Mouse (Mus musculus): ENCODE results near the gene Acap1. TPM values are rescaled to one million over a fixed set of nuclear protein-coding genes. Genes with fewer than 3 reads are reported as not detected.

Gene Acap1
- polyA plus RNA-seq, 1 experiment: 0.13 TPM

- Histone ChIP-seq H3K27ac (ENCODE audit: insufficient read depth, low read length) (no peak overlapping the region), H3K4me3 (ENCODE audit: insufficient read depth, low read length) (no peak overlapping the region), H3K4me1 (ENCODE audit: control insufficient read depth, insufficient read depth, low read length) (peaks cover 4% of the 10 kb centered on the region)
- 0 out of 2 replicates have a peak, but pooled peaks have one; percentile 8 for TF ChIP-seq POLR2A (IDR thresholded peaks at IDR 0.05; ENCODE audit: extremely low read depth, insufficient read depth, low read length)
- no peak for TF ChIP-seq CTCF (IDR thresholded peaks at IDR 0.05; ENCODE audit: extremely low read depth, insufficient read depth, low read length)
Observed at GRCm38 (mm10) chr11:69915667-69916627, 20.6 kb upstream of the Acap1 start.

- Histone ChIP-seq H3K27ac (ENCODE audit: insufficient read depth, low read length) (no peak overlapping the region), H3K4me3 (ENCODE audit: insufficient read depth, low read length) (peak overlapping the region; percentile 81; the same call in 1 of the 2 replicates), H3K4me1 (ENCODE audit: control insufficient read depth, insufficient read depth, low read length) (peaks cover 4% of the 10 kb centered on the region)
- TF ChIP-seq POLR2A (IDR thresholded peaks at IDR 0.05; ENCODE audit: extremely low read depth, insufficient read depth, low read length): no peak
- no peak for TF ChIP-seq CTCF (IDR thresholded peaks at IDR 0.05; ENCODE audit: extremely low read depth, insufficient read depth, low read length)
Observed at GRCm38 (mm10) chr11:69914917-69915430, 19.6 kb upstream of the Acap1 start.

GRCm38 (mm10) chr11:69914372-69914764 is 19.0 kb upstream of the Acap1 start:
- TF ChIP-seq CTCF (IDR thresholded peaks at IDR 0.05; ENCODE audit: extremely low read depth, insufficient read depth, low read length) (no peak), POLR2A (IDR thresholded peaks at IDR 0.05; ENCODE audit: extremely low read depth, insufficient read depth, low read length) (no peak)
- H3K27ac ChIP-seq (ENCODE audit: insufficient read depth, low read length): peak overlapping the region; percentile 38
- peak overlapping the region; percentile 81 for H3K4me3 ChIP-seq (ENCODE audit: insufficient read depth, low read length)
- peaks cover 2% of the 10 kb centered on the region; the same call in 1 of the 2 replicates for H3K4me1 ChIP-seq (ENCODE audit: control insufficient read depth, insufficient read depth, low read length)

GRCm38 (mm10) chr11:69913554-69914371 is 18.4 kb upstream of the Acap1 start, which contains the start of gene Gps2:
TSS of gene Gps2 (plus strand) at chr11:69913888.
- Histone ChIP-seq H3K4me3 (ENCODE audit: insufficient read depth, low read length) (peak within 1 kb of the TSS; percentile 81), H3K4me1 (ENCODE audit: control insufficient read depth, insufficient read depth, low read length) (peaks cover 2% of the 10 kb centered on the region; the same call in 1 of the 2 replicates), H3K27ac (ENCODE audit: insufficient read depth, low read length) (peak within 1 kb of the TSS; percentile 38)
- TF ChIP-seq CTCF (IDR thresholded peaks at IDR 0.05; ENCODE audit: extremely low read depth, insufficient read depth, low read length) (no peak), POLR2A (IDR thresholded peaks at IDR 0.05; ENCODE audit: extremely low read depth, insufficient read depth, low read length) (peak; percentile 40; the same call in 1 of the 2 replicates)

- Histone ChIP-seq H3K27ac (ENCODE audit: insufficient read depth, low read length) (no peak overlapping the region), H3K4me3 (ENCODE audit: insufficient read depth, low read length) (no peak overlapping the region; the same call in 1 of the 2 replicates), H3K4me1 (ENCODE audit: control insufficient read depth, insufficient read depth, low read length) (peaks cover 2% of the 10 kb centered on the region; the same call in 1 of the 2 replicates)
- TF ChIP-seq CTCF (IDR thresholded peaks at IDR 0.05; ENCODE audit: extremely low read depth, insufficient read depth, low read length): no peak
- TF ChIP-seq POLR2A (IDR thresholded peaks at IDR 0.05; ENCODE audit: extremely low read depth, insufficient read depth, low read length): no peak
Observed at GRCm38 (mm10) chr11:69912716-69913530, 17.6 kb upstream of the Acap1 start.

- Histone ChIP-seq H3K27ac (ENCODE audit: insufficient read depth, low read length) (no peak overlapping the region), H3K4me1 (ENCODE audit: control insufficient read depth, insufficient read depth, low read length) (peaks cover 2% of the 10 kb centered on the region; the same call in 1 of the 2 replicates), H3K4me3 (ENCODE audit: insufficient read depth, low read length) (no peak overlapping the region)
- TF ChIP-seq POLR2A (IDR thresholded peaks at IDR 0.05; ENCODE audit: extremely low read depth, insufficient read depth, low read length) (no peak), CTCF (IDR thresholded peaks at IDR 0.05; ENCODE audit: extremely low read depth, insufficient read depth, low read length) (no peak)
Observed at GRCm38 (mm10) chr11:69911701-69912100, 16.4 kb upstream of the Acap1 start.

GRCm38 (mm10) chr11:69910781-69911560 is 15.6 kb upstream of the Acap1 start:
- no peak for TF ChIP-seq POLR2A (IDR thresholded peaks at IDR 0.05; ENCODE audit: extremely low read depth, insufficient read depth, low read length)
- TF ChIP-seq CTCF (IDR thresholded peaks at IDR 0.05; ENCODE audit: extremely low read depth, insufficient read depth, low read length): no peak
- Histone ChIP-seq H3K27ac (ENCODE audit: insufficient read depth, low read length) (no peak overlapping the region), H3K4me3 (ENCODE audit: insufficient read depth, low read length) (no peak overlapping the region), H3K4me1 (ENCODE audit: control insufficient read depth, insufficient read depth, low read length) (peaks cover 2% of the 10 kb centered on the region; the same call in 1 of the 2 replicates)

- Histone ChIP-seq H3K4me3 (ENCODE audit: insufficient read depth, low read length) (no peak overlapping the region), H3K4me1 (ENCODE audit: control insufficient read depth, insufficient read depth, low read length) (peaks cover 2% of the 10 kb centered on the region; the same call in 1 of the 2 replicates), H3K27ac (ENCODE audit: insufficient read depth, low read length) (no peak overlapping the region)
- TF ChIP-seq CTCF (IDR thresholded peaks at IDR 0.05; ENCODE audit: extremely low read depth, insufficient read depth, low read length) (no peak), POLR2A (IDR thresholded peaks at IDR 0.05; ENCODE audit: extremely low read depth, insufficient read depth, low read length) (no peak)
Observed at GRCm38 (mm10) chr11:69910177-69910576, 14.8 kb upstream of the Acap1 start.

All from cortical plate, adult 2 months (tissue).